Mouse (Mus musculus) activated CD4-positive, CD25-positive, alpha-beta regulatory T cell, adult 4 months (primary cell): ENCODE measurements around the gene Enpp7. TPM values are rescaled to one million over a fixed set of nuclear protein-coding genes. Genes with fewer than 3 reads are reported as not detected.
A peak's percentile ranks its signal among the peaks of the same experiment; 100 is the strongest.

Source experiments
- ATAC-seq: one replicate; pipeline ENCODE4 v1.8.0; 2017
- polyA plus RNA-seq, 2 experiments: library from polyadenylated mRNA; unstranded; fragments of 100-300 nt; shearing (Covaris generic); gene quantifications; one replicate each; pipeline ENCODE4 v1.2.1; 2017

Gene Enpp7
- polyA plus RNA-seq, 2 experiments from 2014 or later = not detected

GRCm38 (mm10) chr11:119036934-119037779 lies 49.2 kb downstream of the Enpp7 start:
- ATAC-seq = no peak

GRCm38 (mm10) chr11:119037780-119038401 lies 49.9 kb downstream of the Enpp7 start:
- ATAC-seq = no peak

GRCm38 (mm10) chr11:119038744-119039484 lies 50.9 kb downstream of the Enpp7 start:
- no peak for ATAC-seq

GRCm38 (mm10) chr11:119039732-119040512 lies 51.9 kb downstream of the Enpp7 start:
- ATAC-seq = no peak

GRCm38 (mm10) chr11:119040600-119041324 lies 52.8 kb downstream of the Enpp7 start, which contains the start of gene Cbx8:
Cbx8 (minus strand) TSS chr11:119040969.
- peak; percentile 92 for ATAC-seq

- no peak for ATAC-seq
These were observed 53.3 kb downstream of the Enpp7 start for GRCm38 (mm10) chr11:119041325-119041716.

GRCm38 (mm10) chr11:119041750-119042465 lies 53.9 kb downstream of the Enpp7 start:
- ATAC-seq = no peak

Other genes with a start within 250 kb of the Enpp7 start
- under 1 TPM in 1 of 2 experiments, not detected in 1; 0.11 TPM for gene Rbfox3, start 76.6 kb upstream of the Enpp7 start, polyA plus RNA-seq
- gene Cbx2, start 34.8 kb downstream of the Enpp7 start, polyA plus RNA-seq = 1 to 10 TPM; 1.1 to 1.4 TPM
- 1 to 10 TPM; 5.3 to 7.5 TPM for gene Cbx8, start 52.8 kb downstream of the Enpp7 start, polyA plus RNA-seq
- 1 to 10 TPM; 2.0 to 2.4 TPM for gene Cbx4, start 98.0 kb downstream of the Enpp7 start, polyA plus RNA-seq
- gene Tbc1d16, start 240.3 kb downstream of the Enpp7 start, polyA plus RNA-seq = under 1 TPM; 0.75 to 0.78 TPM
- gene Ccdc40, start 240.4 kb downstream of the Enpp7 start, polyA plus RNA-seq = 1 to 10 TPM; 1.0 to 2.0 TPM